Mouse (Mus musculus) lung, embryonic 14.5 days (tissue): ENCODE measurements around the gene Anapc16. TPM values are rescaled to one million over a fixed set of nuclear protein-coding genes. Genes with fewer than 3 reads are reported as not detected.
A peak's percentile ranks its signal among the peaks of the same experiment; 100 is the strongest.

Experiments
- ATAC-seq: fragments of 200-750 bp; cut with Nextera tagmentation; 2 replicates; pipeline ENCODE4 v1.8.0; 2017; ENCODE audit warnings: mild to moderate bottlenecking, moderate TSS enrichment, moderate library complexity; ENCODE audit not compliant: insufficient read depth
- DNase-seq: peaks from one replicate; pipeline ENCODE4 v3.0.0-alpha.2; 2015
- H3K27ac ChIP-seq: fragments of 300-500 bp; sonication (generic); 2 replicates; pipeline ENCODE4 v1.5.1; 2014; ENCODE audit warnings: low read depth, mild to moderate bottlenecking, moderate library complexity
- H3K27me3 ChIP-seq: fragments of 300-500 bp; sonication (generic); 2 replicates; pipeline ENCODE4 v1.6.1; 2014; ENCODE audit warnings: low read length, control low read depth; ENCODE audit not compliant: insufficient read depth
- H3K36me3 ChIP-seq: fragments of 300-500 bp; sonication (generic); 2 replicates; pipeline ENCODE4 v1.6.1; 2014; ENCODE audit warnings: control low read depth; ENCODE audit not compliant: insufficient read depth
- H3K4me1 ChIP-seq: fragments of 300-500 bp; sonication (generic); 2 replicates; pipeline ENCODE4 v1.6.1; 2014; ENCODE audit warnings: antibody characterized with exemption, control low read depth; ENCODE audit not compliant: insufficient read depth
- H3K4me2 ChIP-seq: fragments of 300-500 bp; sonication (generic); 2 replicates; pipeline ENCODE4 v1.6.1; 2014; ENCODE audit warnings: mild to moderate bottlenecking
- H3K4me3 ChIP-seq: fragments of 300-500 bp; sonication (generic); 2 replicates; pipeline ENCODE4 v1.5.1; 2014; ENCODE audit warnings: low read depth, low read length
- H3K9ac ChIP-seq: fragments of 300-500 bp; sonication (generic); 2 replicates; pipeline ENCODE4 v1.6.1; 2014
- H3K9me3 ChIP-seq: fragments of 300-500 bp; sonication (generic); 2 replicates; pipeline ENCODE4 v1.6.1; 2016; ENCODE audit warnings: low read depth, low read length, control low read depth
- CTCF ChIP-seq: IDR thresholded peaks from 2 replicates; pipeline ENCODE4 v1.5.1; 2016; ENCODE audit warnings: antibody characterized with exemption, low read depth
- WGBS: fragments of 180-500 bp; shearing (Covaris S2); extraction: QIAGEN DNeasy Blood & Tissue Kit; methylation state at CpG from one replicate; pipeline ENCODE4 v1.1.7; 2014; 5-methylcytosine and 5-hydroxymethylcytosine counted together
- polyA plus RNA-seq: library from polyadenylated mRNA; unstranded; fragments of >200 nt; fragmentation: Nextera tagmentation; extraction: Ambion mirVana; gene quantifications from 2 replicates; pipeline ENCODE4 v1.2.1, GENCODE M21; 2014

Anapc16 gene
- polyA plus RNA-seq, 1 experiment from 2014 or later = 108 TPM

DNA sequence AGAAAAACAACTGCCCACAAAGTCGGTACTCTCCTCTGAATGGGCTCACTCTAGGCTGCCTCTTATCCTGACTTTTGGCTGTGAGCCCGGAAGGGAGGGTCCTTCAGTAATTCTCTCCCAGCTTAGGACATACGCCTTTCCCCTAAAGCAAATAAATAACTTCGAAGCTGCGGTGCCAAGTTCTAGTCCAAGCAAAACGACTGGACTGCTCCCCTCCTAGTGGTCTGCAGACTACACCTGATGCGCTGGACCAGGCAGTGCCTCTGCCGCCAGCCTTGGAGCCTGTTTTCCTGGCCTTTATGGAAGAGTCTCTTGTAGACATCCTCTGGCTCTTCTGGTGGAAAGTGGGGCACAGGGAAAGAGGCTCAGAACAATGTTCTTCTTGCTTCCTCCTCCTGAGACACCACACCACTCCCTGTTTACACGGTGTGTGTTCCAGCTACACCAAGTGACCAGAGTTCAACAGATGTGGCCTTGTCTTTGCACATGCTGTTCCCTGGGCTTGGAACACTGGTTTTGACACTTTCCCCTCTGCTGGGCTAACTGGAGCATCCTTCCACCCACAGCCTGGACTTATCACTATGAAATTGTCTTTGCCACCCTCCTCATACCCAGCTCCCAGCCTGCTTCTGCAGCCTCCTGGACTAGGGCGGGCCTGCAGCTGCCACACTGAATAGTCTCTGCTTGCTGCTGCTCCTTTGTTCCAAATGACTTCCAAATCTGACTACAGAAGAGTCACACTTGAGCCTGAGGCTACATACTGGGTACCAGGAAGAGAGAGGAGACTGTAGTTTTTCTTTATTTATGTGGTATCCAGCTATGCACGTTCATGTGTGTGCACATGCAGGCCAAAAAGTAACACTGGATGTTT, 23.8 kb downstream of the Anapc16 start:
- TF ChIP-seq CTCF = no peak; the same call in 1 of the 2 replicates
- no peaks in the 10 kb centered on the region for H3K9me3 ChIP-seq
- peak; percentile 68 for ATAC-seq
- no peaks in the 10 kb centered on the region for H3K27me3 ChIP-seq
- H3K4me1 ChIP-seq = peaks cover 28% of the 10 kb centered on the region
- H3K9ac ChIP-seq = no peak overlapping the region
- no peak overlapping the region for H3K4me3 ChIP-seq
- peak overlapping the region; percentile 63; the same call in 1 of the 2 replicates for H3K27ac ChIP-seq
- no peak overlapping the region for H3K4me2 ChIP-seq
- 22% methylated on average over 11 of the region's 11 CpGs for WGBS
- no peaks in the 10 kb centered on the region for H3K36me3 ChIP-seq
- peak; percentile 97 for DNase-seq

DNA sequence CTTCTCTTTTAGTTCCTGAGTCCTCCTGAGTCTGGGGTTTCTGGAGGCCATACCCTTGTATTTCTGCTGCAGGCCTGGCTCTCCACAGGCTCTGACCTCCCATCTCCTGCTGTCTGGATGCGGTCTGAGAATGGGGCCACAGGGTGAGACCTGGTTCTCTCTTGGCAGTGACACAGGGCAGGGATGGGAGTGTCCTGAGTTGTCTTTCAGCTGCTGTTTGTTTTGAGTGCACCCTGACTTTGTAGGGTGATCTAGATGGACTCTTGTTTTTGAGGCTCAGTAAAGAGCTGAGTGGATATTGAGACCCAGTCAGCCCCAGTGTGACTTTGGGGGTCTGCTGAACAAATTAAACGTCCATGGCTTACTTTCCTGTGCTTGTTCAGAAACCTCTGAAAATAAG, 24.5 kb downstream of the Anapc16 start:
- Histone ChIP-seq H3K4me1 (peaks cover 35% of the 10 kb centered on the region), H3K4me3 (no peak overlapping the region), H3K9ac (no peak overlapping the region), H3K27ac (peak overlapping the region; percentile 63; the same call in 1 of the 2 replicates), H3K36me3 (no peaks in the 10 kb centered on the region), H3K9me3 (no peaks in the 10 kb centered on the region), H3K27me3 (no peaks in the 10 kb centered on the region), H3K4me2 (no peak overlapping the region)
- 48% methylated on average over 2 of the region's 2 CpGs for WGBS
- no peak for TF ChIP-seq CTCF
- ATAC-seq = no peak
- DNase-seq = no peak

DNA sequence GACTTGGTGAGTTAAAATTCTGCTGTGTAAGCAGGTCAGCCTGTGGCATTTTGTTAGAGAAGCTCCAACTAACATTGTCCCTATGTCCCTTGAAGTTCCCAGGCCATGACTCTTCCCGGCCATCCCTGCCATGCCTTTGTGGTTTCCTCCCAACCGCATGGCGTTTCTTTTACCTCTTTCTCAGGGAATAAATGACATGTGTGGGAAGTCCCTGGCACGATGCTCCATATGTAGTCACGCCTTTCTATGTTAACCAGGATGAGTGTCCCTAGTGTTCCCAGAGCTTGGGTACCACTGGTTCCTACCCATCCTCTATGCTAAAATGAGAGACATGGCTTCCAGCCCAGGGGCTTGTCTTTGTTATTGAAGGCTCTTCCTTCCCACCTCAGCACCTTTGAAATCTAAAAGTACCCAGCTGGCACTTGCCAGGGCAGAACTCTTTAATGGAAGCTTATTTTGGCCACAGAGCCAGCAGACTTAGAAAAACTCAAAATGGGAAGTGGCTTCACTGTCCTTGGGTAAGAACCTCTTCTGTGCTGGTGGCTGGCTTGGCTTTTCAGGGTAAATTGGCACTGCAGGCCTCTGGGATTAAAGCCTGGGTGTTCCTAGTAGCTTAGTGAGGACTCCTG, 25.1 kb downstream of the Anapc16 start:
- H3K4me3 ChIP-seq = no peak overlapping the region
- no peak for TF ChIP-seq CTCF
- H3K4me2 ChIP-seq = no peak overlapping the region
- no peak for ATAC-seq
- H3K4me1 ChIP-seq = peaks cover 35% of the 10 kb centered on the region
- no peak for DNase-seq
- peak overlapping the region; percentile 63; the same call in 1 of the 2 replicates for H3K27ac ChIP-seq
- no peaks in the 10 kb centered on the region for H3K27me3 ChIP-seq
- no peaks in the 10 kb centered on the region for H3K9me3 ChIP-seq
- WGBS = 86% methylated on average over 5 of the region's 5 CpGs
- no peak overlapping the region for H3K9ac ChIP-seq
- H3K36me3 ChIP-seq = no peaks in the 10 kb centered on the region

DNA sequence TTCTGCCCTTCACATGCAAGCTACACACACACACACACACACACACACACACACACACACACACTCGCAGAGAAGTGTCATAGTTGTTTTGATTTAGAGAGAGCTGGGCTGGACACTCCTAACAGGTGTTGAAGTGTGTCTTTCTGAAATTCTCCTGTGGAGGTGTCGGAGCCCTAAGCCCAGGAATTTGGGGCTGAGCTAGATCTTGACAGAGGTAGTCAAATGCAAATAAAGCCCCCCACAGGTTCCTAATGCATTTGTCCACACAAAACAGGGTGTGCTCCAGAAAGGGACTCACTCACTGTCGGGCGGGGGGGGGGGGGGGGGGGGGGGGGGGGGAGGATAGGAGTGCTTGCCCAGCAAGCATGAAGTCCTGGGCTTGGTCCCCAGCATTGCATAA, 25.8 kb downstream of the Anapc16 start:
- Histone ChIP-seq H3K27me3 (no peaks in the 10 kb centered on the region), H3K4me3 (no peak overlapping the region), H3K9me3 (no peaks in the 10 kb centered on the region), H3K4me2 (no peak overlapping the region), H3K36me3 (no peaks in the 10 kb centered on the region), H3K9ac (no peak overlapping the region), H3K4me1 (peaks cover 35% of the 10 kb centered on the region), H3K27ac (no peak overlapping the region)
- DNase-seq = no peak
- 53% methylated on average over 2 of the region's 4 CpGs for WGBS
- no peak for TF ChIP-seq CTCF
- ATAC-seq = no peak

DNA sequence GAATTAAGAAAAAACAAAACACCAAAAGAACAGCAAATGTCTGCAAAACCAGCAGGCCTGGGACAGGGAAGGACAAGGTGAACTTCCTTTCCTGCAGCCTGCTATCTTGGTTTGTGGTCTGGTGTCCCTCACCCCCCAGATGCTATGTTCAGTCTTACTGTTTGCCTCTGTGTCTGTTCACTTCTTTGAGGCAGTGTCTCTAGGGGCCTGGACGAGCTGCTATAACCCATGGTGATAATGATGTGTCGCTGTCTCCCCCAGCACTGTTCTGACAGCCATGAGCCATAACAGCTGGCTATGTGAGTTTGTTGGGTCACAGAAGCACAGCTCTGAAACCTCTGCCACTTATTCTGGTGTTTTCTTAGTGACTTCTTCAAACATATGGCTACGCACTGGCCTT, 28.1 kb downstream of the Anapc16 start:
- H3K9me3 ChIP-seq = no peaks in the 10 kb centered on the region
- no peaks in the 10 kb centered on the region for H3K27me3 ChIP-seq
- peaks cover 40% of the 10 kb centered on the region for H3K4me1 ChIP-seq
- H3K27ac ChIP-seq = peak overlapping the region; percentile 76
- H3K9ac ChIP-seq = no peak overlapping the region
- no peaks in the 10 kb centered on the region for H3K36me3 ChIP-seq
- no peak overlapping the region for H3K4me3 ChIP-seq
- DNase-seq = peak; percentile 95
- H3K4me2 ChIP-seq = peak overlapping the region; percentile 25; the same call in 1 of the 2 replicates
- ATAC-seq = peak; percentile 81
- peak; percentile 12; the same call in 1 of the 2 replicates for TF ChIP-seq CTCF
- WGBS = 28% methylated on average over 3 of the region's 3 CpGs

DNA sequence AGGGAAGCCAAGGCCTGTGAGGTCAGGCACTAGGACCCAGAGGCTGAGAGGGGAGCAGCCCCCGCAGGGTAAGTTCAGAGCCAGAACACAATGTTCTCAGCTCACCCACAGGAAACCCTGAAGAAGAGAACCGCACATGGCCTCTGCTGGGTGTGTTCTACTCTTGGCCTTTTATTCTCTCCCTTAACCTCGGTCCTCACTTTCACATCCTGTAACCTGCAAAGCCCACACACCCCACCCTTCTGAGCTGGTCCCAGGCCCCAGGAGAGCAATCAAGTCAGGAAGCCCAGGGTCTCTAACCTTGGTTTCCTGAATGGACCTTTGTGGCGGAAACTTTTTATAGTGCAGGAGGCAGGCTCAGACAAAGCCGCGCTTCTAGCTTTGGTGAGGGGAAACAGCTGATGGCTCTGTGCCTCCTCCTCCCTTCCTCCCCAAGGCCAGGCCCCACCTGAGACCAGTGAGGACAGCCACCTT, 28.7 kb downstream of the Anapc16 start:
- Histone ChIP-seq H3K9ac (peak overlapping the region; percentile 10; the same call in 1 of the 2 replicates), H3K36me3 (no peaks in the 10 kb centered on the region), H3K4me3 (no peak overlapping the region), H3K4me1 (peaks cover 38% of the 10 kb centered on the region), H3K9me3 (no peaks in the 10 kb centered on the region), H3K27ac (peak overlapping the region; percentile 76), H3K27me3 (no peaks in the 10 kb centered on the region), H3K4me2 (peak overlapping the region; percentile 25)
- no peak for TF ChIP-seq CTCF
- 12% methylated on average over 6 of the region's 6 CpGs for WGBS
- peak; percentile 65 for DNase-seq
- ATAC-seq = no peak

DNA sequence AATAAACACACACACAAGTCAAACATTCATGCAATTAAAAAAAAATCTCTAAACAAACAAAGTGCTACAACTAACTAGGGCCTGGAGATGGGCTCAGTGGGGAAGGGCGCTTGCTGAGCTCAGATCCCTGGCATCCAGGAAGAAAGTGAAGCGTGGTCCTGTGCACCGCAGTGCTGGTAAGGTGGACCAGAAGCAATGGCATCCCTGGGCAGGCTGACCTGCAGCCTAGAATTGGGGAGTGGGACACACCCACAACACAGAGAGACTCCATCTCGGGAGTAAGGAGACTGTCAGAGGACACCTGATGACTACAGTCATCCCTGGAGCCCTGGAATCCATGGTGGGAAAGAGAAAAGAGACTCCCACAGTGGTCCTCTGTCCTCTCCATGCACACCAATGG, 29.5 kb downstream of the Anapc16 start:
- Histone ChIP-seq H3K27ac (peak overlapping the region; percentile 76; the same call in 1 of the 2 replicates), H3K4me1 (peaks cover 30% of the 10 kb centered on the region), H3K4me2 (no peak overlapping the region), H3K36me3 (no peaks in the 10 kb centered on the region), H3K4me3 (no peak overlapping the region), H3K9ac (no peak overlapping the region), H3K27me3 (no peaks in the 10 kb centered on the region), H3K9me3 (no peaks in the 10 kb centered on the region)
- no peak for TF ChIP-seq CTCF
- WGBS = 82% methylated on average over 4 of the region's 4 CpGs
- DNase-seq (no peak), ATAC-seq (no peak)
